Mouse (Mus musculus) small intestine, adult 2 months (tissue): ENCODE results near the gene Dph7.

Experiments used
- CTCF ChIP-seq: fragments of 200-500 bp; IDR thresholded peaks from 2 replicates; pipeline ENCODE4 v1.5.1; 2012; ENCODE audit warnings: low read depth, mild to moderate bottlenecking, control low read depth, inconsistent platforms, low read length, moderate library complexity, mixed read lengths; ENCODE audit not compliant: insufficient replicate concordance, insufficient read length; ENCODE audit errors: extremely low read depth
- POLR2A ChIP-seq: fragments of 200-500 bp; IDR thresholded peaks from 2 replicates; pipeline ENCODE4 v1.6.1; 2012; ENCODE audit warnings: low read depth, mild to moderate bottlenecking, control low read depth, inconsistent platforms, low read length, moderate library complexity

GRCm38 (mm10) chr2:24934441-24934963, 27.7 kb upstream of the Dph7 start:
- TF ChIP-seq POLR2A (no peak), CTCF (no peak)
